Mouse (Mus musculus) midbrain, embryonic 13.5 days (tissue): ENCODE data around the gene Olfr212. TPM values are rescaled to one million over a fixed set of nuclear protein-coding genes. Genes with fewer than 3 reads are reported as not detected.
"Not testable (repeated sequence)": the region's sequence is repeated elsewhere in the genome, so short reads cannot be mapped to it uniquely, and the experiment has no call there.

Experiments used
- ATAC-seq: fragments of 200-750 bp; cut with Nextera tagmentation; 2 replicates; pipeline ENCODE4 v1.8.0; 2017; ENCODE audit warnings: mild to moderate bottlenecking, moderate TSS enrichment, moderate library complexity
- H3K27ac ChIP-seq: fragments of 300-500 bp; sonication (generic); 2 replicates; pipeline ENCODE4 v1.5.1; 2015; ENCODE audit warnings: inconsistent platforms, mild to moderate bottlenecking, moderate library complexity
- H3K27me3 ChIP-seq: fragments of 300-500 bp; sonication (generic); 2 replicates; pipeline ENCODE4 v1.6.1; 2015; ENCODE audit warnings: mild to moderate bottlenecking, inconsistent platforms
- H3K36me3 ChIP-seq: fragments of 300-500 bp; sonication (generic); 2 replicates; pipeline ENCODE4 v1.6.1; 2015; ENCODE audit warnings: mild to moderate bottlenecking, inconsistent platforms
- H3K4me1 ChIP-seq: fragments of 300-500 bp; sonication (generic); replicated peaks from 2 replicates; pipeline ENCODE4 v1.6.1; 2015; ENCODE audit warnings: inconsistent platforms
- H3K4me2 ChIP-seq: fragments of 300-500 bp; sonication (generic); replicated peaks from 2 replicates; pipeline ENCODE4 v1.6.1; 2015; ENCODE audit warnings: moderate library complexity, mild to moderate bottlenecking, inconsistent platforms
- H3K4me3 ChIP-seq: fragments of 300-500 bp; sonication (generic); replicated peaks from 2 replicates; pipeline ENCODE4 v1.5.1; 2015; ENCODE audit warnings: mild to moderate bottlenecking, inconsistent platforms
- H3K9ac ChIP-seq: fragments of 300-500 bp; sonication (generic); replicated peaks from 2 replicates; pipeline ENCODE4 v1.6.1; 2015; ENCODE audit warnings: mild to moderate bottlenecking, inconsistent platforms
- H3K9me3 ChIP-seq: fragments of 300-500 bp; sonication (generic); 2 replicates; pipeline ENCODE4 v1.6.1; 2016; ENCODE audit warnings: mild to moderate bottlenecking, inconsistent platforms
- WGBS: fragments of 180-500 bp; shearing (Covaris S2); methylation state at CpG from one replicate; pipeline ENCODE4 v1.1.7; 2015; 5-methylcytosine and 5-hydroxymethylcytosine counted together
- polyA plus RNA-seq: library from polyadenylated mRNA; unstranded; fragments of >200 nt; fragmentation: Nextera tagmentation; extraction: Ambion mirVana; gene quantifications from 2 replicates; pipeline ENCODE4 v1.2.1, GENCODE M21; 2015

The Olfr212 gene
- not detected in 2 replicates for polyA plus RNA-seq

- WGBS: 92% methylated on average over 20 of the region's 20 CpGs
- not testable (repeated sequence) for H3K4me2 ChIP-seq
Measured at GRCm38 (mm10) chr6:116506302-116507003, at the start of gene Olfr212. TSS of gene Olfr212 (plus strand) at chr6:116506516.

DNA sequence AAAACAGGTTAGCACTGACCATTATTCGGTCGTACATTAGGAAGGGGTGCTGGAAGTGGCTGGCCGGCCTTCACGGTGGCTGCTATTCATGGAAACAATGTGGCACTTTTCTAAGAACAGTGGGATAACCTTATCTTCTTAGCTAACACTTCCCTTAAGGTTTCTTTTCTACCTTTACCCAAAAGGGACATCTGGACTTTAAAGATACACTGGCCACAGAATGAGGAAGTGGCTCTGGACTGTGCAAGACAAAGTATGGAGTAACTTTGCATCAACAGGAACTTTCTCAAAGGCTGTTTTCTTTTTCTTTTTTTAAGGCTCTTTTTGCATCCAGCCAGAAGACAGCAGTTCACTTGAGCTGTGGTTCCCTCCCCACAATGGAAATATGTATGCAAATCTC is 47.6 kb upstream of the Olfr212 start:
- H3K4me3 ChIP-seq: no peak overlapping the region
- no peak overlapping the region for H3K9ac ChIP-seq
- no peak overlapping the region for H3K4me2 ChIP-seq
- no peaks in the 10 kb centered on the region for H3K36me3 ChIP-seq
- no peaks in the 10 kb centered on the region for H3K9me3 ChIP-seq
- H3K27me3 ChIP-seq: peaks cover 30% of the 10 kb centered on the region
- H3K27ac ChIP-seq: no peak overlapping the region
- WGBS: 77% methylated on average over 4 of the region's 4 CpGs
- peaks cover 8% of the 10 kb centered on the region for H3K4me1 ChIP-seq
- ATAC-seq: no peak

More at GRCm38 (mm10) chr6:116506302-116507003, at the start of gene Olfr212:
- not testable (repeated sequence) for H3K36me3 ChIP-seq, H3K9ac ChIP-seq, ATAC-seq, H3K27me3 ChIP-seq, H3K27ac ChIP-seq, H3K4me3 ChIP-seq, H3K4me1 ChIP-seq
- peaks cover 14% of the 10 kb centered on the region; the same call in 1 of the 2 replicates for H3K9me3 ChIP-seq

DNA sequence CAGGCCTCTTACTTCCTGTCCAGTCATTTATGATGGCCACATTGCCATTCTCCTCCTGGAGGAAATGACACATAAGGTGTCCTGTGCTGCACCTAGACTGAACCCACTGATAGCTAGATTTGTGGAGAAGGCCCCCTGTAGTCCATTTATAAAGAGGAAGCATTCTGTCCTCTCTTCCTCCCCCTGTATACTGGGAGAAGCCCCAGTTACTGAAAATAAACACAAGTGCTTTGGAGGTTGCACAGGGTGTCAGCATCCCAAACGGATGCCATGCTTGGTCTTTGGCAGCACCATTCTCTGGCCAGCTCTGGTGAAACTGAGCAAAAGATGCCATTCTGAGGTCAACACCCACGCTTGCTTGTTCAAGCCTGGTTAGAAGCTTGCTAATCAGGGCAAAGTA is 47.1 kb upstream of the Olfr212 start:
- WGBS: 86% methylated on average over 2 of the region's 2 CpGs
- Histone ChIP-seq H3K27me3 (peaks cover 30% of the 10 kb centered on the region), H3K9me3 (no peaks in the 10 kb centered on the region), H3K9ac (no peak overlapping the region), H3K4me2 (no peak overlapping the region), H3K27ac (no peak overlapping the region), H3K36me3 (no peaks in the 10 kb centered on the region), H3K4me1 (peaks cover 8% of the 10 kb centered on the region), H3K4me3 (no peak overlapping the region)
- no peak for ATAC-seq

- no peaks in the 10 kb centered on the region for H3K9me3 ChIP-seq
- no peaks in the 10 kb centered on the region for H3K36me3 ChIP-seq
- peak within 1 kb of the TSS; percentile 38 for H3K4me3 ChIP-seq
- H3K27ac ChIP-seq: no peak within 1 kb of the TSS
- ATAC-seq: peak; percentile 83
- H3K4me1 ChIP-seq: peaks cover 8% of the 10 kb centered on the region
- WGBS: 3% methylated on average over 43 of the region's 43 CpGs
- H3K4me2 ChIP-seq: peak within 1 kb of the TSS; percentile 70
- H3K27me3 ChIP-seq: peaks cover 30% of the 10 kb centered on the region
- H3K9ac ChIP-seq: peak within 1 kb of the TSS; percentile 51
Measured at GRCm38 (mm10) chr6:116460544-116461283, 45.6 kb upstream of the Olfr212 start, which contains the start of gene Alox5. TSS of gene Alox5 (minus strand) at chr6:116461178.

DNA sequence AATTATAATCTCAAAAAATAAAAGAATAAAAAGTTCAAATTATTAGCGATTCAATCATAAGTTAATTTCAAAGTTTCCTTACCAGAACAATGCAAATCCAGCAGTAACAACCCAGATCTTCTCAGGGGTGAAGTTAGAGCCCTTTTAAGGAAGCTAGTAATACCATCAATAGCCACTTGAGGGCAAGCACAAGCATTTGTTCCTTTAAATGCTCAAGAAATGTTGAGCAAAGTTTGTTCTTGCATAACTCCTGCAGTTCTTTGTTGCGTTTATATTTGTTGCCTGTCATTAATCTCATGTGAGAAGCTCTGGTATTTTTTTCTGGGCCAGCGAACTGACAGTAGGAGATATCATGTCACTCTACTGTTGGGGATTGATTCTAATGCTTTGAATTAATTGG is 38.2 kb upstream of the Olfr212 start:
- Histone ChIP-seq H3K4me3 (no peak overlapping the region), H3K27ac (no peak overlapping the region), H3K4me2 (no peak overlapping the region), H3K36me3 (no peaks in the 10 kb centered on the region), H3K4me1 (no peaks in the 10 kb centered on the region), H3K9me3 (peaks cover 3% of the 10 kb centered on the region; the same call in 1 of the 2 replicates), H3K9ac (no peak overlapping the region), H3K27me3 (no peaks in the 10 kb centered on the region)
- ATAC-seq: no peak
- 35% methylated on average over 3 of the region's 3 CpGs for WGBS

DNA sequence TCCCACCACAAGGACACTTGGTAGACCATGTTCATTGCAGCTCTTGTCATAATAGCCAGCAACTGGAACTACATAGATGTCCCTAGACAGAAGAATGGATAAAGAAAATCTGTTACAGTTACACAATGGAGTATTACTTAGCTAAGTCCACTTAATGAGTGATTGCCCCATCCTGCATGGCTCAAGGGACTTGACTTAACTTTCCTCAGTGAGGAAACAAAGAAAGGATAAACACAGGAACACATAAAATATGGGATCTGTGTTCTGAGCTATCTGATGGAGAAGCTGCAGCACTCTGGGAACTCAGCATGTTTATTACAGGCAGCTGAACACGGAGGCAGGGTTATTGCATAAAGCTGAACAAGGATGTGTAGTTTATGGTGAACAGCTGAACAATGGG is 21.2 kb upstream of the Olfr212 start:
- Histone ChIP-seq H3K27ac (no peak overlapping the region), H3K4me1 (no peaks in the 10 kb centered on the region), H3K4me3 (no peak overlapping the region), H3K9ac (no peak overlapping the region), H3K27me3 (no peaks in the 10 kb centered on the region), H3K9me3 (no peaks in the 10 kb centered on the region), H3K36me3 (no peaks in the 10 kb centered on the region), H3K4me2 (no peak overlapping the region)
- 84% methylated on average over 1 of the region's 1 CpGs for WGBS
- no peak for ATAC-seq

DNA sequence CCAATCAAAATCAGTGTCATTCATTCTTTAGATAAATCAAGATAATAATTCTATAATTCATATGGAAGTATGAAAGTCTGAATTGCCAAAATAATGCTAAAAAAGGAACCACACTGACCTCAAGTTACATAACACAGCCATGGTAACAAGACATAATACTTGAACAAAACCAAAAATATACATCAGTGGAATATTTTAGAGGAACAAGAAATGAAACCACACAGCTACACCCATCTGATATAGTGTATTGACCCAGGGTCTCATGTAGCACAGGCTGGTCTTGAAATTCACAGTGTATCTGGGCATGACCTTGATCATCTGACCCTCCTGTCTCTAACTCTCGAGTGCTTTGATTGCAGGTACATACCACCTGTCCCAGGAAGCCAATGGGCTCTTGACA is 19.5 kb upstream of the Olfr212 start:
- ATAC-seq: no peak

GRCm38 (mm10) chr6:116488791-116489190 is 17.5 kb upstream of the Olfr212 start, which contains the start of gene Olfr211:
TSS of gene Olfr211 (plus strand) at chr6:116489091.
- no peak for ATAC-seq
- Histone ChIP-seq H3K4me2 (no peak within 1 kb of the TSS), H3K4me1 (no peaks in the 10 kb centered on the region), H3K9ac (no peak within 1 kb of the TSS), H3K27me3 (no peaks in the 10 kb centered on the region), H3K27ac (no peak within 1 kb of the TSS), H3K9me3 (no peaks in the 10 kb centered on the region), H3K4me3 (no peak within 1 kb of the TSS), H3K36me3 (no peaks in the 10 kb centered on the region)
- 69% methylated on average over 4 of the region's 4 CpGs for WGBS

More for the DNA sequence above, 19.5 kb upstream of the Olfr212 start:
- no peak overlapping the region for H3K4me3 ChIP-seq
- no peaks in the 10 kb centered on the region for H3K36me3 ChIP-seq
- H3K4me1 ChIP-seq: no peaks in the 10 kb centered on the region
- no peak overlapping the region for H3K9ac ChIP-seq
- no peak overlapping the region for H3K4me2 ChIP-seq
- no peaks in the 10 kb centered on the region for H3K9me3 ChIP-seq
- 70% methylated on average over 1 of the region's 1 CpGs for WGBS
- no peaks in the 10 kb centered on the region for H3K27me3 ChIP-seq
- no peak overlapping the region for H3K27ac ChIP-seq

- H3K4me1 ChIP-seq: no peaks in the 10 kb centered on the region
Measured at GRCm38 (mm10) chr6:116493742-116494141, 12.6 kb upstream of the Olfr212 start.

GRCm38 (mm10) chr6:116495960-116496359 is 10.4 kb upstream of the Olfr212 start:
- Histone ChIP-seq H3K9ac (no peak overlapping the region), H3K36me3 (no peaks in the 10 kb centered on the region), H3K4me1 (no peaks in the 10 kb centered on the region), H3K27me3 (no peaks in the 10 kb centered on the region), H3K4me3 (no peak overlapping the region), H3K4me2 (no peak overlapping the region), H3K9me3 (no peaks in the 10 kb centered on the region; the same call in 1 of the 2 replicates), H3K27ac (no peak overlapping the region)
- ATAC-seq: no peak
- WGBS: 90% methylated on average over 1 of the region's 1 CpGs

More at GRCm38 (mm10) chr6:116493742-116494141, 12.6 kb upstream of the Olfr212 start:
- H3K9me3 ChIP-seq: no peaks in the 10 kb centered on the region
- H3K27ac ChIP-seq: no peak overlapping the region
- 84% methylated on average over 5 of the region's 5 CpGs for WGBS
- ATAC-seq: no peak
- H3K36me3 ChIP-seq: no peaks in the 10 kb centered on the region
- no peak overlapping the region for H3K9ac ChIP-seq
- no peak overlapping the region for H3K4me3 ChIP-seq
- no peaks in the 10 kb centered on the region for H3K27me3 ChIP-seq
- H3K4me2 ChIP-seq: no peak overlapping the region

DNA sequence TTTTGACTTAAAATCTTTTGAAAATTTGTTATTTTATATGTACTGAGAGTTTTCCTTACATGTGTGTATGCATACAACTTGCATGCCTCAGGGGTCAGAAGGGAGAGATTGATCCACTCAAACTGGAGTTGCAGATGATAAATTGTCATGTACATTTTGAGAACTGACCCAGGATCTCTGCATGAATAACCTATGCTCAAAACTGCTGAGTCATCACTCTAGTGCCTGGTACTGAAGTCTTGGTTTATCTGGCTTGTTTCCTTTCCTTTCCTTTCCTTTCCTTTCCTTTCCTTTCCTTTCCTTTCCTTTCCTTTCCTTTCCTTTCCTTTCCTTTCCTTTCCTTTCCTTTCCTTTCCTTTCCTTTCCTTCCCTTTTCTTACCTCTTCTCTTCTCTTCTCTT is 8.5 kb downstream of the Olfr212 start:
- Histone ChIP-seq H3K27me3 (no peaks in the 10 kb centered on the region), H3K36me3 (no peaks in the 10 kb centered on the region), H3K9me3 (no peaks in the 10 kb centered on the region), H3K4me3 (no peak overlapping the region), H3K27ac (no peak overlapping the region), H3K9ac (no peak overlapping the region), H3K4me2 (no peak overlapping the region), H3K4me1 (no peaks in the 10 kb centered on the region)
- no peak for ATAC-seq

- no peaks in the 10 kb centered on the region for H3K36me3 ChIP-seq
- no peak for ATAC-seq
- H3K4me2 ChIP-seq: no peak within 1 kb of the TSS
- H3K4me1 ChIP-seq: no peaks in the 10 kb centered on the region
- no peak within 1 kb of the TSS for H3K9ac ChIP-seq
- no peak within 1 kb of the TSS for H3K4me3 ChIP-seq
- no peaks in the 10 kb centered on the region for H3K27me3 ChIP-seq
- WGBS: 86% methylated on average over 1 of the region's 1 CpGs
- H3K27ac ChIP-seq: no peak within 1 kb of the TSS
- H3K9me3 ChIP-seq: no peaks in the 10 kb centered on the region
Measured at GRCm38 (mm10) chr6:116538156-116538555, 31.8 kb downstream of the Olfr212 start, which contains the start of gene Olfr213. TSS of gene Olfr213 (plus strand) at chr6:116538456.
